Mouse (Mus musculus) liver, embryonic 15.5 days (tissue): ENCODE results near the gene Nme6. TPM values are rescaled to one million over a fixed set of nuclear protein-coding genes. Genes with fewer than 3 reads are reported as not detected.
"Not testable (repeated sequence)": the region's sequence is repeated elsewhere in the genome, so short reads cannot be mapped to it uniquely, and the experiment has no call there.

Experiments
- ATAC-seq: fragments of 200-750 bp; cut with Nextera tagmentation; 2 replicates; pipeline ENCODE4 v1.8.0; 2017; ENCODE audit warnings: moderate number of reproducible peaks, mild to moderate bottlenecking, moderate library complexity; ENCODE audit not compliant: insufficient read depth
- H3K27ac ChIP-seq: fragments of 300-500 bp; sonication (generic); replicated peaks from 2 replicates; pipeline ENCODE4 v1.5.1; 2015; ENCODE audit warnings: mild to moderate bottlenecking, inconsistent platforms
- H3K27me3 ChIP-seq: fragments of 300-500 bp; sonication (generic); 2 replicates; pipeline ENCODE4 v1.6.1; 2015; ENCODE audit warnings: mild to moderate bottlenecking, inconsistent platforms
- H3K36me3 ChIP-seq: fragments of 300-500 bp; sonication (generic); replicated peaks from 2 replicates; pipeline ENCODE4 v1.6.1; 2015; ENCODE audit warnings: moderate library complexity, mild to moderate bottlenecking, inconsistent platforms
- H3K4me1 ChIP-seq: fragments of 300-500 bp; sonication (generic); replicated peaks from 2 replicates; pipeline ENCODE4 v1.6.1; 2015; ENCODE audit warnings: inconsistent platforms
- H3K4me2 ChIP-seq: fragments of 300-500 bp; sonication (generic); 2 replicates; pipeline ENCODE4 v1.6.1; 2015; ENCODE audit warnings: moderate library complexity, mild to moderate bottlenecking, inconsistent platforms
- H3K4me3 ChIP-seq: fragments of 300-500 bp; sonication (generic); replicated peaks from 2 replicates; pipeline ENCODE4 v1.5.1; 2015; ENCODE audit warnings: mild to moderate bottlenecking, inconsistent platforms
- H3K9ac ChIP-seq: fragments of 300-500 bp; sonication (generic); 2 replicates; pipeline ENCODE4 v1.6.1; 2015; ENCODE audit warnings: moderate library complexity, mild to moderate bottlenecking, inconsistent platforms
- H3K9me3 ChIP-seq: fragments of 300-500 bp; sonication (generic); replicated peaks from 2 replicates; pipeline ENCODE4 v1.6.1; 2016; ENCODE audit warnings: inconsistent platforms
- WGBS: fragments of 180-500 bp; shearing (Covaris S2); methylation state at CpG from one replicate; pipeline ENCODE4 v1.1.7; 2015; ENCODE audit warnings: mixed read lengths; ENCODE audit not compliant: insufficient replicate concordance; 5-methylcytosine and 5-hydroxymethylcytosine counted together
- polyA plus RNA-seq: library from polyadenylated mRNA; unstranded; fragments of >200 nt; fragmentation: Nextera tagmentation; extraction: Ambion mirVana; gene quantifications from 2 replicates; pipeline ENCODE4 v1.2.1, GENCODE M21; 2015

The Nme6 gene
- polyA plus RNA-seq = 51.1 and 55.1 TPM in 2 replicates

DNA sequence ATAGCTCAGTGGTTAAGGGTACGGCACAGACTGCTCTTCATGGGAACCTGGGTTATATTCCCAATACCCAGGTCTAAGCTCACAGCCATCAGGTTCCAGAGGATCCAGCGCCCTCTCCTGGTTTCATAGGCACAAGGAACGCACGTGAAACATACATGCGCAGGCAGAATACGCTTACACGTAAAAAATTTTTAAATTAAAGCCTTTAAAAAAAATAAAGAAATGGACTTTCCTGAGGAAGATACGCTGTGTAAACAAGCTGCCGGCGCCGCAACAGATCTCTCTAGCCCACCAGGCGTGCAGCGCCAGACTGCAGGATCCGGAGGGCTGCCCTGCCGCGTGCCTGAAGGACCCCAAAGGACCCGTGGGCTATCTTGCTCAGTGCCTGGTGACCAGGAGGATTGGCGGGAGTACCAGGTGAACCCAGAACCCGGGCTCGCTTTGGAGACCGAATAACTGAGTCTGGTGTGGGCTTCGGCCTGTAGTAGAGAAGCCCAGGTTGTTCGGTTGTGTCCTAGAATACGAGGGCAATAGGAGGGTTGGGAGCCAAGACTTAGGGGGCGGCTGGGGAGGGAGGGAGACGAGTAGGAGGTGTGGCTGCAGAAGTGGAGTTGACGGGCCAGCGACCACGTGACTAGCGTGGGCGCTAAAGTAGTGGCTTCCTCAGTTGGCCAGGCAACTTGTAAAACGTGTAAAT is at the start of gene Nme6:
Gene Nme6, plus strand, starts transcription at position 359 of the 697 bp plus-strand sequence.
- H3K36me3 ChIP-seq = peaks cover 15% of the 10 kb centered on the region; the same call in 1 of the 2 replicates
- H3K4me1 ChIP-seq = peaks cover 19% of the 10 kb centered on the region
- peak within 1 kb of the TSS; percentile 57 for H3K9ac ChIP-seq
- H3K27me3 ChIP-seq = no peaks in the 10 kb centered on the region
- H3K4me3 ChIP-seq = peak within 1 kb of the TSS; percentile 68
- H3K4me2 ChIP-seq = peak within 1 kb of the TSS; percentile 87
- WGBS = under 1% methylated on average over 32 of the region's 32 CpGs
- no peaks in the 10 kb centered on the region for H3K9me3 ChIP-seq
- peak within 1 kb of the TSS; percentile 73 for H3K27ac ChIP-seq
- ATAC-seq = peak; percentile 96

DNA sequence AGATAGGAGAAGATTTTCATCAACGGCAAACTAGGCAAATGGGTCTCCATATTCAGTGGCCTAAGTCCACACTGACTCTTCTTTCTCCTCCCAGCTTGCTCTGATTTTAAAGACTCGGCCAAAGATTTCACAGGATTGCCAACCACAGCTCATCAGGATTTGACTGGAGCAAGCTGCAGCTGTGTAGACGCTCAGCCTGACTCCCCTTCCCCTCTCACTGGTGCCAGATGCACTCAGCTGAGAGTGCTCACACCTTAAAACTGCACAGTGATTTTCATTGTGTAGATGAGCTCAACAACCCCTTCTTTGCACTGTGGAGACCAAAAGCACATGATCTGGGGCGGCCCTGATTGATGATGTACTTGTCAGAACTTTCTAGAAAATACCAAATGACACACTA is 42.0 kb upstream of the Nme6 start, which contains the start of gene Fbxw27:
Gene Fbxw27, minus strand, starts transcription at position 101 of the 400 bp plus-strand sequence.
- H3K4me1 ChIP-seq, H3K36me3 ChIP-seq: not testable (repeated sequence)
- 52% methylated on average over 4 of the region's 4 CpGs for WGBS

DNA sequence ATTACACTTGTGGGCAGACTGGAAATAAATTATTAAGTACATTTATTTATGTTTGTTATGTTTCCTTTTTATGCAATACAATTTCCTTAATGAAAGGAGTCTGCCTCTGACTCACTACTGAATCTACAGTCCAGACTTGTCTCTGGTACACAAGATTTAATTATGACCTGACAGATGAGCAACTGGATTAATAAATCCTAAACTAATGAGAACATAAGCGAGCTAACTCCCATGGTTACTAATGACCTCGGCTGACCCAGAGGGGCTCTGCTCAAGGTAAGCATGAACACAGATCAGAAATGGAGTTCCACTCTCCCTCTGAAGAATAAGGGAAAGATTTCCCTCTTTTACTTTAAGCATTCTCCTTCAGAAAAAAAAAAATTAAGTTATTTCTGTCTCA is 37.3 kb upstream of the Nme6 start:
- no peaks in the 10 kb centered on the region for H3K4me1 ChIP-seq
- no peak overlapping the region for H3K4me2 ChIP-seq
- H3K36me3 ChIP-seq = no peaks in the 10 kb centered on the region
- no peaks in the 10 kb centered on the region for H3K9me3 ChIP-seq
- ATAC-seq = no peak
- H3K9ac ChIP-seq = no peak overlapping the region
- H3K27me3 ChIP-seq = no peaks in the 10 kb centered on the region
- H3K4me3 ChIP-seq = no peak overlapping the region
- no peak overlapping the region for H3K27ac ChIP-seq
- 66% methylated on average over 2 of the region's 2 CpGs for WGBS

More for the DNA sequence above, 42.0 kb upstream of the Nme6 start, which contains the start of gene Fbxw27:
- not testable (repeated sequence) for ATAC-seq, H3K9me3 ChIP-seq, H3K9ac ChIP-seq, H3K4me3 ChIP-seq, H3K27me3 ChIP-seq, H3K27ac ChIP-seq, H3K4me2 ChIP-seq

DNA sequence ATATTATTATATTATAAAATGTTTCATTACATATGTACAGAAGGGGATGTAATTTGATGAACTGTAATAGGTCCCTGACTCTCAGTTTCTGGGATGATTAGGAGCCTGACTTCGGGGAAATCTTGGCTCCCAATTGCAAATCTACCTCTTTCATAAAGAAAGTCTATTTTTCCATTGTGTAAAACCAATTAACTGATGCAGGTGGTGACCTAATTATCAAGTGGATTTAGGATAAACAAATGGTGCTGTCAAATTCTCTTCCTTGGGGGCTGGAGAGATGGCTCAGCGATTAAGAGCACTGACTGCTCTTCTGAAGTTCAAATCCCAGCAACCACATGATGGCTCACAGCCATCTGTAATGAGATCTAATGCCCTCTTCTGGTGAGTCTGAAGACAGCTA is 36.7 kb upstream of the Nme6 start:
- Histone ChIP-seq H3K27me3 (no peaks in the 10 kb centered on the region), H3K27ac (no peak overlapping the region), H3K9me3 (no peaks in the 10 kb centered on the region), H3K36me3 (no peaks in the 10 kb centered on the region), H3K4me3 (no peak overlapping the region), H3K9ac (no peak overlapping the region), H3K4me1 (no peaks in the 10 kb centered on the region), H3K4me2 (no peak overlapping the region)
- 56% methylated on average over 2 of the region's 2 CpGs for WGBS
- no peak for ATAC-seq

DNA sequence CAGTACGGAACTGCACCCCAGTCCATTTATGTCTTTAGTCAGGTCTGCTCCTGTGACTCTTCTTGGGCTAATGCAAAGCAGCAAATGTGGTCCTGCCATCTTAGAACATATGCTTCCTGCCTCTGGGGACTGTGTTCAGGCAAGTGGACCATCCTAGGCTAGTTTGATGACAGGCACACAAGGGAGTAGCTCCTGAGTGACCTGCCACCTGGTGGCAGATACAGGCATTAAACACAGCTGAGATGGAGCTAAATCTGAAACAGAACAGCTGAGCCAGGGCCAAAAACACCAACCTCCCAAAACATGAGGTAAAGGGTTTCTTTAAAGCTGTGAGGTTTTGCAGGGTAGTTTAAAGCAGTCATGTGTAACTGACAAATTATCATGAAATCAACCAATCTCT is 34.5 kb upstream of the Nme6 start:
- no peak overlapping the region for H3K9ac ChIP-seq
- H3K4me3 ChIP-seq = no peak overlapping the region
- H3K9me3 ChIP-seq = no peaks in the 10 kb centered on the region
- ATAC-seq = no peak
- H3K36me3 ChIP-seq = no peaks in the 10 kb centered on the region
- H3K4me1 ChIP-seq = no peaks in the 10 kb centered on the region
- no peak overlapping the region for H3K27ac ChIP-seq
- no peak overlapping the region for H3K4me2 ChIP-seq
- WGBS = 71% methylated on average over 1 of the region's 1 CpGs
- H3K27me3 ChIP-seq = no peaks in the 10 kb centered on the region

DNA sequence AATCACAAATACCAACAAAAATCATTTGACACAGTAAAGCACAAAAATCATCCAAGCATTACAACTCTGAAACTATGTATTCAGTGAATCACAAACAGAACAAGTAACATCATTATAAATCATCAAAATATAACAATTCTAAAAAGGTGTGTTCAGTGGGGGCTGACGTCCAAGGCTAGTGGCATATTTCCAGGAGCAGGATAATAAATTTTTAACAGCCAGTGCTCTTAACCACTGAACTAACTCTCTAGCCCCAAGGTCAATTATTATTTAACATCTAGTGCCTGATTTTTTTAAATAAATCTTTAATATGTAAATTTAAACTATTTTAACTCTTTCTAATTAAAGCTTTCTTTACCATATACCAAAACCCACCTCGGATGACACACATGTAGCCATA is 27.0 kb upstream of the Nme6 start:
- not testable (repeated sequence) for H3K27me3 ChIP-seq, H3K9ac ChIP-seq, H3K9me3 ChIP-seq, H3K36me3 ChIP-seq, ATAC-seq, H3K4me3 ChIP-seq, H3K4me2 ChIP-seq, H3K4me1 ChIP-seq, H3K27ac ChIP-seq
- 64% methylated on average over 2 of the region's 2 CpGs for WGBS

DNA sequence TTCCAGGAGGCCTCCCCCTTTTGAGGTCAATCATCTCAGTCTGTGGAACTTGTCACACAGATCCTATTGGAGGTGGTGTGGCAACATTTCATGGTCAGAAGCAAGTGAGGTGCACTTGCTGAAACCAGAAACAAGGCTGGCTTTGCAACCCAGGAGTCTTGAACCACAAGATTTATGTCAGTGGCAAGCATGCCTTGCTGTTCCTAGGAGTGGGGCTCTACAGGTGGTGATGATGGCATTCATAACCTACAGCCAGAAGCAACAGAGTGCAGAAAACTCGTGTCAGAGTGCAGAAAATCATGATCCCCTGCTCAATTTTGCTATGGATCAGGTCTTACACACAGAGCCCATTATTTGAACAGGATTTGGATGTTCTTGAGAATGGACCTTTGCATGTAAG is 26.3 kb upstream of the Nme6 start:
- Histone ChIP-seq H3K9ac (no peak overlapping the region), H3K36me3 (no peaks in the 10 kb centered on the region), H3K9me3 (no peaks in the 10 kb centered on the region), H3K27me3 (no peaks in the 10 kb centered on the region), H3K4me2 (no peak overlapping the region), H3K27ac (no peak overlapping the region), H3K4me1 (no peaks in the 10 kb centered on the region), H3K4me3 (no peak overlapping the region)
- no peak for ATAC-seq
- 16% methylated on average over 1 of the region's 1 CpGs for WGBS

DNA sequence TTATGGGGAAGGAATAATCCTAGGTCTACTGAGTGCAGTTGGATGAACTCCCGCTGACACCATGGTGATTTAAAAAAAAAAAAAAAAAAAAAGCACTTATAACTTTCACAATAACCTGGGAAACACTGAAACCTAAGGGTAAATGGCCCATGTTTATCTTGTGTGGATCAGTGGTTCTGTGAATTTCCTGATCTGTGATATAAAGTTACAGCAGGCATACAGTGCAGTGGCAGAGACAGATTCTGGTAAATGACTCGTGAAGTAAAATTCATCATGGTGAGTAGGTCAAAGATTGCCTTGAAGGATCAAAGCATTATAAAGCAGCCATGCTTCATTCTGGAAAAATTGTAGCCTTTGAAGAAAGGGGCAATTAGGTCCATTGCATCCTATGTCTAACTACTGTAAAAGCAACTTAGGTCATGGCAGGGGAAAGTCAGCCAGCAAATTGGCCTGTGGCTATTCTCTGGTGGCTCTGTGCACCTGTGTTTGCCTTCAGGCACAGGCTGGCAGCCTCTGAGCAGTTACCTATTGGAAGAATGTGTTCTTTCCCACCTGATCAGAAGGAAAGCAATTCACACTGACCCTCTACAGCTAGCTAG is 25.8 kb upstream of the Nme6 start:
- 64% methylated on average over 2 of the region's 2 CpGs for WGBS
- ATAC-seq = no peak
- H3K27ac ChIP-seq = no peak overlapping the region

DNA sequence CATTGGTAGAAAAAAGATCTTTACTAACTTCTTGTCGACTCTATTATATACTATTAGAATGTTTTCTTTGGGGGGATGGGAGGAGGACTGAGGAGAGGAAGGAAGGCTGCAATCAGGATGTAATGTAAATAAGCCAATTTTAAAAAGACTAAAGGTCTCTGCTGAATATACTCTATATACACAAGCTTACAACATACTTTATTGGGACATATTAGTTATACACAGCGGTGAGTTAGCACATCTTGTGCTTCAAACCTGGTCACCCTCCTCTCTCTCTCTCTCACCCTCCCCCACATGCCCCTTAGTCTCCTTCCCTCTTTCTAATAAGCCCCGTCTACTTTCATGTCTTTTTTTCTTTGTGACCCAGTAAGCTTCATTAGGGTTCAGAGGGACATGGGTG is 24.7 kb upstream of the Nme6 start:
- ATAC-seq = no peak
- Histone ChIP-seq H3K27ac (no peak overlapping the region), H3K4me1 (no peaks in the 10 kb centered on the region)

More for the DNA sequence above, 25.8 kb upstream of the Nme6 start:
- no peak overlapping the region for H3K4me3 ChIP-seq
- no peak overlapping the region for H3K4me2 ChIP-seq
- H3K9me3 ChIP-seq = no peaks in the 10 kb centered on the region
- no peaks in the 10 kb centered on the region for H3K4me1 ChIP-seq
- H3K9ac ChIP-seq = no peak overlapping the region
- H3K36me3 ChIP-seq = no peaks in the 10 kb centered on the region
- no peaks in the 10 kb centered on the region for H3K27me3 ChIP-seq

DNA sequence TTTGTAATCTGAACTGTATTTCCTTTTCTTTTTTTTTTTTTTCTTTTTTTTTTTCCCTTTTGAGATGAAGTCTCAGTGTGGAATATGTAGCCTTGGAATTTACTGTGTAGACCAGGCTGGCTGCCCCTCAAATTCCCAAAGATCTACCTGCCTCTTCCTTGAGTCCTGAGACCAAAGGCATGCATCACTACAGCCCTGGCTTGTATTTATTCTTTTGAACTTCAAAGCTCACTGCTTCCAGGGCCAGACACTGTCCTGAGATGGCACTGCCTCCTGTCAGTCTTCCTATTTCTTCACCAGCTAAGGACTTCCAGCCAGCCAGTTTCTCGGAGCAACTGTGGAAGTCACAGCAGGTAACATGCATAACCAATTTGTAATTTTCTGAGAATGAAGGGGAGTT is 20.6 kb upstream of the Nme6 start, which contains the start of gene Spink8:
Gene Spink8, plus strand, starts transcription at position 301 of the 400 bp plus-strand sequence.
- no peak within 1 kb of the TSS for H3K9ac ChIP-seq
- H3K27ac ChIP-seq = no peak within 1 kb of the TSS
- H3K36me3 ChIP-seq = no peaks in the 10 kb centered on the region
- H3K4me3 ChIP-seq = no peak within 1 kb of the TSS
- no peaks in the 10 kb centered on the region for H3K27me3 ChIP-seq
- no peak for ATAC-seq
- no peaks in the 10 kb centered on the region for H3K9me3 ChIP-seq
- no peak within 1 kb of the TSS for H3K4me2 ChIP-seq
- 57% methylated on average over 1 of the region's 1 CpGs for WGBS
- no peaks in the 10 kb centered on the region for H3K4me1 ChIP-seq

More for the DNA sequence above, 24.7 kb upstream of the Nme6 start:
- Histone ChIP-seq H3K4me2 (no peak overlapping the region), H3K9ac (no peak overlapping the region), H3K9me3 (no peaks in the 10 kb centered on the region), H3K4me3 (no peak overlapping the region), H3K36me3 (no peaks in the 10 kb centered on the region), H3K27me3 (no peaks in the 10 kb centered on the region)
- 34% methylated on average over 3 of the region's 3 CpGs for WGBS

DNA sequence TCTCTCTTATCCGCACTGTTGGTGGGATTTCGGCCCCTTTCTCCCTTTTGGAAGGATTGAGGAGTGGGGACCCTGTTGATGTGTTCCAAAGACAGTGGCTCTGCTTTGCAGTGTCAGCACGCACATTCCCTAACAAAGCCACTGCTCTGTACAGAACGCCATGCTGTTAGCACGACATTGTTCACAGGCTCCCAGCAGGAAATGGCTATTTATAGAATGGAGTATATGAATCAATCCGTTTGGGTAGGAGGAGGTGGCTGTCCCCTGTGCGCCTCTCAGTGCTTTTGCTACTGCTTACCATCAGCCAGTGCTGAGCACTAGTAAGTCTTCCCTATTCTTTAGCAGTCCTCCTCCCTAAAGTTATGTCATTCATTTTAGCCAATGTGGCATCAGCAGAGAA is 19.1 kb upstream of the Nme6 start:
- no peaks in the 10 kb centered on the region for H3K27me3 ChIP-seq
- no peaks in the 10 kb centered on the region for H3K9me3 ChIP-seq
- H3K27ac ChIP-seq = no peak overlapping the region
- H3K36me3 ChIP-seq = no peaks in the 10 kb centered on the region
- H3K9ac ChIP-seq = no peak overlapping the region
- WGBS = 30% methylated on average over 7 of the region's 7 CpGs
- no peak overlapping the region for H3K4me3 ChIP-seq
- no peaks in the 10 kb centered on the region for H3K4me1 ChIP-seq
- no peak overlapping the region for H3K4me2 ChIP-seq
- ATAC-seq = no peak
